Mouse (Mus musculus) small intestine, adult 2 months (tissue): Measurements from ENCODE around the gene Lancl2.

Experiments used
- CTCF ChIP-seq: fragments of 200-500 bp; IDR thresholded peaks from 2 replicates; pipeline ENCODE4 v1.5.1; 2012; ENCODE audit warnings: low read depth, mild to moderate bottlenecking, control low read depth, inconsistent platforms, low read length, moderate library complexity, mixed read lengths; ENCODE audit not compliant: insufficient replicate concordance, insufficient read length; ENCODE audit errors: extremely low read depth
- POLR2A ChIP-seq: fragments of 200-500 bp; IDR thresholded peaks from 2 replicates; pipeline ENCODE4 v1.6.1; 2012; ENCODE audit warnings: low read depth, mild to moderate bottlenecking, control low read depth, inconsistent platforms, low read length, moderate library complexity

DNA sequence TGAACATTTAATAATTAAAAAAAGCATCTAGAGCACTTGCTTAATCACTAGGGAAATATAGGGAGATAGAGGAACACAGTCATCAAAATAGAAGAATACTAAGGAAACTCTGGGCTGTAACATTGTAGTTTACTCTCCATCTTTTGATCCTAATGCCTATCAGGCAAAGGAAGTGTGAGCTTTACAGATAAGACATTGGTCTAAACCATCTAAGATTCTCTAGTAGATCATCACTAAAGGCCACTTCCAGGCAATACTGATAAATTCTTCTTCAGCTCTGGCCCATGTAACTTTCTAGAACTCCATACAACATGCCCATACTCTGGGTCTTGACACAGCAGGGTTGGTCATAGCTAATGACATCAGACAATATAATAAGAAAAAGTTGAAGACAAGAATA lies 60.7 kb downstream of the Lancl2 start:
- no peak for TF ChIP-seq POLR2A
- TF ChIP-seq CTCF, result no peak
